Comparison of ENCODE assay signal across 18 mouse cellular contexts in genomic region chr14:58753136-58753535, GRCm38 (mm10).
"Had no signal": no experiment of that assay in that cellular context is flagged by ENCODE, and none has a peak within 500 bp of the region (broad histone marks: within the 10 kb centered on the region; RNA-seq: fewer than 3 reads in every experiment).

No protein-coding gene starts in this region.

- H3K4me1 ChIP-seq: midbrain, embryonic 10.5 days; midbrain, embryonic 12.5 days; midbrain, embryonic 15.5 days; neural tube, embryonic 13.5 days; neural tube, embryonic 15.5 days had no signal

- H3K9me3 ChIP-seq: midbrain, embryonic 10.5 days; midbrain, embryonic 12.5 days; midbrain, embryonic 15.5 days; neural tube, embryonic 13.5 days; neural tube, embryonic 15.5 days had no signal

- H3K27me3 ChIP-seq: midbrain, embryonic 12.5 days; midbrain, embryonic 15.5 days; neural tube, embryonic 13.5 days; neural tube, embryonic 15.5 days had no signal

- H3K9ac ChIP-seq: lung, embryonic 14.5 days; midbrain, embryonic 12.5 days; midbrain, embryonic 15.5 days; neural tube, embryonic 13.5 days; neural tube, embryonic 15.5 days had no signal

- H3K36me3 ChIP-seq: midbrain, embryonic 10.5 days; midbrain, embryonic 12.5 days; midbrain, embryonic 15.5 days; neural tube, embryonic 13.5 days; neural tube, embryonic 15.5 days had no signal

- DNase-seq: lung, adult 18-20 months; lung, embryonic 14.5 days; lung, postnatal 10 days; lung, postnatal 4 days; retina, postnatal 1 day; right cerebral cortex, adult 18-20 months; right cerebral cortex, postnatal 25 days; right cerebral cortex, postnatal 4 days; spleen, adult 18-20 months; thymus, adult 18-20 months; thymus, postnatal 14 days; thymus, postnatal 36 days had no signal

- H3K4me3 ChIP-seq: midbrain, embryonic 10.5 days; midbrain, embryonic 12.5 days; midbrain, embryonic 15.5 days; myocyte; neural tube, embryonic 13.5 days; neural tube, embryonic 15.5 days had no signal

- H3K27ac ChIP-seq: midbrain, embryonic 10.5 days; midbrain, embryonic 12.5 days; midbrain, embryonic 15.5 days; neural tube, embryonic 13.5 days; neural tube, embryonic 15.5 days had no signal

- H3K4me2 ChIP-seq: lung, embryonic 14.5 days; midbrain, embryonic 12.5 days; midbrain, embryonic 15.5 days; neural tube, embryonic 13.5 days; neural tube, embryonic 15.5 days had no signal

- ATAC-seq: midbrain, embryonic 15.5 days had no signal
